Mouse (Mus musculus) left cerebral cortex, postnatal 14 days (tissue): Measurements from ENCODE around the gene Ifna13. TPM values are rescaled to one million over a fixed set of nuclear protein-coding genes. Genes with fewer than 3 reads are reported as not detected.
A peak's percentile ranks its signal among the peaks of the same experiment; 100 is the strongest.

Experiments
- DNase-seq, 2 experiments: peaks; one replicate each; pipeline ENCODE4 v3.0.0; 2021 to 2022; ENCODE audit warnings: low spot score in 2 of 2, mixed read lengths in 1 of 2
- intact Hi-C: fragments of 180-260 bp; cut with DNase I; formaldehyde crosslinking; loops from one replicate; pipeline ENCODE4 v1.15.1; 2025
- long read RNA-seq, 2 experiments: library from polyadenylated mRNA; stranded (forward); transcript quantifications; one replicate each; pipeline ENCODE4 v2.0.0; 2021
- total RNA-seq, 2 experiments: library from RNA; stranded (reverse); gene quantifications; 2 replicates each; pipeline ENCODE4 v1.2.3; 2021

Ifna13 gene
- not detected for total RNA-seq
- long read RNA-seq, experiment 1 = 0 reads
- long read RNA-seq, experiment 2 = 0 reads

GRCm38 (mm10) chr4:88644359-88644758, at the start of gene Ifna13:
Gene Ifna13, minus strand, starts transcription at chr4:88644459.
- intact Hi-C loops = no loop called here
- no peak for DNase-seq

- no peak for DNase-seq
- intact Hi-C loops = no loop called here
Observed at GRCm38 (mm10) chr4:88693392-88693791, 49.1 kb upstream of the Ifna13 start.

DNA sequence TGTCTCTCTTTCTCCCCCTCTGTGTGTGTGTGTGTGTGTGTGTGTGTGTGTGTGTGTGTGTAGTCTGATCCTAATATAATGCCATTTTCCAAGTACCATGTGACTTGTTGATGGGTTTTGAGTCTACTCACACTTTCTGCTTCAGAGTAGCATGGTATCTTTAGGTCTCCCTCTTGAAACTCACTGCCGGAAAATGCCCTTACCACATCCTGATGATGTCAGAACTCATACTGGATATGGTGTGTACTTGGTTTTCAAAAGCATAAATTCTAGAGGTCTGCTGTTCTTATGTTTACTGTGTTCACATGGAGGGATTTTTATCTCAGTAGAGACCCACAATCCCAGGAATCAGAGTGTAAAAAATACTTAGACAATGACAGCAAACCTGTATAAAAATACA, 48.3 kb upstream of the Ifna13 start:
- intact Hi-C loops = no loop called here
- DNase-seq = no peak

DNA sequence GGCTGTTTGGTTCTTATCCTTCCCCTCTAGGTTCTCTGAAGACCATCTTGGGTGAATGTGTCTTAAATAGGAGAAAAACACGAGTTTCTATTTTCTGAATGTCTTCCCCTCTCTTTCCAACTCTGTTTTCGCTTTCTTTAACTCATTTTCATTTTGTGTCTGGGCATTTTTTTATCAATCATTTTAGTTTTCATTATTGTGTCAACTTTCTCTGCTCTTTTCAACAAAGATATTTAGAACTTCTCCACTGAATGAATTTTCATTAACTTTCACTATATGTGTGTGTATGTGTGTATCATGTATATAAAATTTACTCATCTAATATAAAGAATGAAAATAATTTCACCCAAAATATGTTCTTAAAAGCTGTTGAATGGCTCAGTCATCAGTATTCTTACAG, 47.0 kb upstream of the Ifna13 start, which contains the start of gene Ifnab:
Gene Ifnab, minus strand, starts transcription at position 101 of the 400 bp plus-strand sequence.
- no peak for DNase-seq
- intact Hi-C loops = no loop called here

GRCm38 (mm10) chr4:88683812-88684211, 39.6 kb upstream of the Ifna13 start, which contains the start of gene Ifna2:
Gene Ifna2, minus strand, starts transcription at chr4:88683912.
- DNase-seq = no peak
- intact Hi-C loops = no loop called here

DNA sequence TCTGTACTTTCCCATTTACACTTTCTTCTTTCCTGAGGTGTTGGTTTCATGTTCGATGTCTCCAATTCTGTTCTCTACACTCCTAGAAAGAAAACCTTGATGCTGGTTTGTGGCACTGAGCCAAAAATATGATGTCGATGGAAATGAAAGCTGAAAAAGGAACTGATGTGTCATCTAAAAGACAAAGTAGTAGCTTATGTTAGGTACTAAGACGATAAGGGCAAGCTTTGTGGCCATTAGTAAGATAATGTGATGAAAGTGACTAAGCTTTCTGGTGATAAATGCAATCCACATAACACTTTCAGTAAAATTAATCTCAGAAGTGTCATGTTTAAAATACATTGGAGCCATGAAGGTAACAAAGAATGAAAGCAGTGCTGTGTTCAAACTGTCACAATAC, 37.1 kb upstream of the Ifna13 start:
- intact Hi-C loops = no loop called here
- no peak for DNase-seq

- peak; percentile 9 to 26 for DNase-seq
- intact Hi-C loops = no loop called here
Observed at GRCm38 (mm10) chr4:88680362-88680761, 36.1 kb upstream of the Ifna13 start.

DNA sequence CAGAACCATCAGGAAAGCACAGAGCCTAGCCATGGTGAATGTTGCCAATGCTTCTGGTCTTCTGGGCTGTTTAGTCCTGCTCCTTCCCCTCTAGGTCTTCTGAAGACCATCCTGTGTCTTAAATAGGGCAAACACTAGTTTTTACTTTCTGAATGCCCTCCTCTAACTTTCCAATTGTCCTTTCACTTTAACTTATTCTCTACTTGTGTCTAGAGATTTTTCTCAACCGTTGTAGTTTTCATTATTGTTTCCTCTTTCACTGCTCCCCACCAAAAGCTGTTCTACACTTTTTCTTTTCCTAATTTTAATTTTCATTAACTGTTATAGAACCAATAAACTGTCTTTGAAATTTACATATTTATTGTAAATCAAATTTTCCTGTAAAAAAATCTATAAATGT, 32.6 kb upstream of the Ifna13 start, which contains the start of gene Ifna16:
Gene Ifna16, minus strand, starts transcription at position 101 of the 400 bp plus-strand sequence.
- intact Hi-C loops = no loop called here
- DNase-seq = no peak

DNA sequence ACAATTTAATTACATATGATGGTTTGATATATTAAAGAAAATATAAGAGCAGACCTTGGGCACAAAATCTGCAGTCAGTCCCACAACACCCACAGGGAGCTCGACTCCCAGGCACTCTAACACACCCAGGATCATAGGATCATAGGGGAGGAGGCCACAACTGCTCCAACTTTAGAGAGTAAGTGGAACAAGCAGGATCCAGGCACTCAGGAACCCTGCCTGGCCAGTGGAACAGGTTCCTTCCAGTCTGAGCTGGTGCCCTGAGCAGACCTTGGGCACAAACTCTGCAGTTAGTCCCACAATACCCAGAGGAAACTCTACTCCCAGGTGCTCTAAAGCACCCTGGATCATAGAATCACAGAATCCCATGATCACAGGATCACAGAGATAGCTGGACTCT, 11.2 kb upstream of the Ifna13 start:
- intact Hi-C loops = no loop called here
- DNase-seq = no peak

- no peak for DNase-seq
- intact Hi-C loops = no loop called here
Observed at GRCm38 (mm10) chr4:88653644-88654043, 9.4 kb upstream of the Ifna13 start.

DNA sequence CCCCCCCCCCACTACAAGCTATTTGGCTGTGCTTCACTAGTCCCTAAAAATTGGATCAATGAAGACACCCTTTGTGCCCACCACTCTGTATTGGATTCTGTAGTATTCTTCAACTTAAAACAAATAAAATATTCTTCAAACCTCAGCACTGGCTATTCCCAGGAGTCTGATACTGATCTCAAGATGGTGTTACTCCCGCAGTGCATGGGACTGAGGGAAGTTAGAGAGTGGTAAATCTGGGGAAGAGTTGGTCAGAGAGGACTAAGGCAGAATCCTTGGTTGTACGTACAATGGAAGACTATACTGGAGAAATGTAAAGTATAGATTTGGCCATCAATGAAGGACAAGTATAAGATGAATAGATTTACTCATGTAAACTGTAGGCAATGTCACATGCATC, 1.7 kb downstream of the Ifna13 start:
- DNase-seq = no peak
- intact Hi-C loops = no loop called here

- intact Hi-C loops = no loop called here
- DNase-seq = peak; percentile 84 to 91
Observed at GRCm38 (mm10) chr4:88641077-88641831, 3.0 kb downstream of the Ifna13 start.

GRCm38 (mm10) chr4:88640704-88641076, 3.6 kb downstream of the Ifna13 start:
- intact Hi-C loops = no loop called here
- no peak for DNase-seq

DNA sequence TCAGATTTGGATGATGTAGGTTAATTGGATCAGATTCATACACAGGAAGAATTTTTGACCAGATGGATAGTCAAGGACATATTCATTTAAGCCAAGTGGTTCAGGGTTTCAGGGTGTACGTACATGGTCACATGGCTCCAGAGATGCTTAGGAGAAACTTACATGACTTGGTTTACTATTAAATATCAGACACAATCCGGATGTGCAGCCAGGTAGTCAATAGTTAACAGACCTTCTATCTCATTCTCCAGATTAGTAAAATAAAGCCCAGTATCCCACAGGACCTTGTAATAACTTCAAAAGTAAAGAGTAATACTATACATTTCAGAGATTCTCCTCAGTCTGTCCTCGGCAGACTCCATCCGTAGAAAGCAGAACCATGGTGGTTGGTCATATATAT, 9.9 kb downstream of the Ifna13 start, which contains the start of gene C87499:
Gene C87499, minus strand, starts transcription at position 101 of the 400 bp plus-strand sequence.
- intact Hi-C loops = no loop called here
- no peak for DNase-seq

GRCm38 (mm10) chr4:88603276-88603675, 41.0 kb downstream of the Ifna13 start, which contains the start of gene Ifna12:
Gene Ifna12, minus strand, starts transcription at chr4:88603376.
- intact Hi-C loops = no loop called here
- no peak for DNase-seq

Other genes with a start within 250 kb of the Ifna13 start
- 1 to 10 TPM; 2.2 to 2.3 TPM for gene Hacd4, start 205.5 kb downstream of the Ifna13 start, total RNA-seq
- not detected for gene Ifnb1, start 121.7 kb downstream of the Ifna13 start, total RNA-seq
- not detected for gene Ifna15, start 86.2 kb downstream of the Ifna13 start, total RNA-seq
- not detected for gene Ifna14, start 72.7 kb downstream of the Ifna13 start, total RNA-seq
- not detected for gene Ifna9, start 52.1 kb downstream of the Ifna13 start, total RNA-seq
- gene Ifna12, start 41.1 kb downstream of the Ifna13 start, total RNA-seq = not detected
- gene C87499, start 10.0 kb downstream of the Ifna13 start, total RNA-seq = not detected
- gene Ifna16, start 32.5 kb upstream of the Ifna13 start, total RNA-seq = not detected
- not detected for gene Ifna2, start 39.5 kb upstream of the Ifna13 start, total RNA-seq
- gene Ifnab, start 46.9 kb upstream of the Ifna13 start, total RNA-seq = not detected
- gene Gm26566, start 77.3 kb upstream of the Ifna13 start, total RNA-seq = 1 to 10 TPM; 1.0 to 1.5 TPM
- 100 to 1,000 TPM; 103 to 104 TPM for gene Klhl9, start 78.0 kb upstream of the Ifna13 start, total RNA-seq
- gene Gm13271, start 110.4 kb upstream of the Ifna13 start, total RNA-seq = not detected
- not detected for gene Gm13283, start 115.7 kb upstream of the Ifna13 start, total RNA-seq
- gene Gm13290, start 129.4 kb upstream of the Ifna13 start, total RNA-seq = not detected
- not detected for gene Gm13289, start 132.5 kb upstream of the Ifna13 start, total RNA-seq
- gene Gm13272, start 135.4 kb upstream of the Ifna13 start, total RNA-seq = not detected
- not detected for gene Ifnz, start 137.7 kb upstream of the Ifna13 start, total RNA-seq
- gene Gm13276, start 141.2 kb upstream of the Ifna13 start, total RNA-seq = not detected
- gene Gm13277, start 144.2 kb upstream of the Ifna13 start, total RNA-seq = not detected
- gene Gm13278, start 147.1 kb upstream of the Ifna13 start, total RNA-seq = not detected
- not detected for gene Gm13275, start 150.0 kb upstream of the Ifna13 start, total RNA-seq
- gene Gm13279, start 152.9 kb upstream of the Ifna13 start, total RNA-seq = not detected
- not detected for gene Gm13285, start 155.2 kb upstream of the Ifna13 start, total RNA-seq
- gene Gm13287, start 158.8 kb upstream of the Ifna13 start, total RNA-seq = not detected
- not detected for gene Gm13288, start 161.1 kb upstream of the Ifna13 start, total RNA-seq
- gene Ifna7, start 171.8 kb upstream of the Ifna13 start, total RNA-seq = not detected
- gene Ifna11, start 175.5 kb upstream of the Ifna13 start, total RNA-seq = not detected
- gene Ifna6, start 183.0 kb upstream of the Ifna13 start, total RNA-seq = not detected
- gene Ifna5, start 191.1 kb upstream of the Ifna13 start, total RNA-seq = not detected
- not detected for gene Ifna4, start 197.4 kb upstream of the Ifna13 start, total RNA-seq
- not detected for gene Ifna1, start 205.6 kb upstream of the Ifna13 start, total RNA-seq
- gene Ifne, start 235.7 kb upstream of the Ifna13 start, total RNA-seq = not detected